Comparison of ENCODE assay signal across 8 mouse cellular contexts in genomic region chr4:59756332-59757082, GRCm38 (mm10). TPM values are rescaled to one million over a fixed set of nuclear protein-coding genes. Genes with fewer than 3 reads are reported as not detected.
DNase-seq lines count a peak whose midpoint lies in the region; ATAC-seq and TF ChIP-seq lines count a peak whose summit lies in the region.

No protein-coding gene starts in this region.

- ATAC-seq in hindbrain, embryonic 16.5 days = peak; percentile 46; the same call in 1 of the 2 replicates
- ATAC-seq in hindbrain, embryonic 12.5 days (ENCODE audit: low FRiP score) = no peak
- no peak for ATAC-seq in kidney, postnatal 0 days (replicated peaks; ENCODE audit: low FRiP score, low read depth)
- peak; percentile 75 for ATAC-seq in lung, embryonic 16.5 days (ENCODE audit: low read depth)

- H3K9ac ChIP-seq in hindbrain, embryonic 16.5 days (ENCODE audit: low read depth, low read length) = no peak overlapping the region
- H3K9ac ChIP-seq in hindbrain, embryonic 12.5 days = no peak overlapping the region
- no peak overlapping the region for H3K9ac ChIP-seq in kidney, postnatal 0 days (ENCODE audit: low read depth, low read length)
- no peak overlapping the region for H3K9ac ChIP-seq in lung, embryonic 16.5 days (ENCODE audit: low read length)

- 0 out of 2 replicates have a peak overlapping the region, but pooled peaks have one; percentile 17 for H3K27ac ChIP-seq in hindbrain, embryonic 16.5 days (ENCODE audit: low read depth, low read length)
- H3K27ac ChIP-seq in hindbrain, embryonic 12.5 days = no peak overlapping the region
- no peak overlapping the region; the same call in 1 of the 2 replicates for H3K27ac ChIP-seq in kidney, postnatal 0 days
- peak overlapping the region; percentile 38; the same call in 1 of the 2 replicates for H3K27ac ChIP-seq in lung, embryonic 16.5 days (ENCODE audit: low read length)

- no peak overlapping the region for H3K4me3 ChIP-seq in hindbrain, embryonic 16.5 days (ENCODE audit: low read length)
- H3K4me3 ChIP-seq in hindbrain, embryonic 12.5 days = no peak overlapping the region
- no peak overlapping the region for H3K4me3 ChIP-seq in kidney, postnatal 0 days (replicated peaks; ENCODE audit: low read depth, low read length)
- no peak overlapping the region for H3K4me3 ChIP-seq in lung, embryonic 16.5 days (ENCODE audit: low read length)

- TF ChIP-seq CTCF in kidney, postnatal 0 days (IDR thresholded peaks at IDR 0.05; ENCODE audit: low read depth) = no peak

- H3K9me3 ChIP-seq in hindbrain, embryonic 16.5 days (ENCODE audit: control insufficient read depth, low read length) = no peaks in the 10 kb centered on the region
- no peaks in the 10 kb centered on the region for H3K9me3 ChIP-seq in hindbrain, embryonic 12.5 days (replicated peaks)
- no peaks in the 10 kb centered on the region for H3K9me3 ChIP-seq in kidney, postnatal 0 days (replicated peaks; ENCODE audit: low read length)
- H3K9me3 ChIP-seq in lung, embryonic 16.5 days (ENCODE audit: control insufficient read depth, low read length) = no peaks in the 10 kb centered on the region

- no peak overlapping the region for H3K4me2 ChIP-seq in hindbrain, embryonic 16.5 days (ENCODE audit: low read length)
- no peak overlapping the region for H3K4me2 ChIP-seq in hindbrain, embryonic 12.5 days (replicated peaks)
- no peak overlapping the region for H3K4me2 ChIP-seq in kidney, postnatal 0 days (ENCODE audit: low read length)
- no peak overlapping the region for H3K4me2 ChIP-seq in lung, embryonic 16.5 days (ENCODE audit: low read depth, low read length)

- peak; percentile 90 for DNase-seq in adrenal gland, postnatal 36 days
- peak; percentile 31 to 47 for DNase-seq in frontal cortex, postnatal 25 days (ENCODE audit: low spot score in 2 of 2)
- peak; percentile 62 for DNase-seq in kidney, postnatal 0 days (ENCODE audit: low spot score)
- DNase-seq in embryo, embryonic 10.5 days (ENCODE audit: low spot score) = no peak
- DNase-seq in c-Kit-positive CD71-positive TER-119-positive erythroid progenitor cells, embryonic 14.5 days (ENCODE audit: low spot score) = no peak

- H3K27me3 ChIP-seq in hindbrain, embryonic 16.5 days (replicated peaks; ENCODE audit: control insufficient read depth, insufficient read depth, low read length) = no peaks in the 10 kb centered on the region
- H3K27me3 ChIP-seq in hindbrain, embryonic 12.5 days = no peaks in the 10 kb centered on the region
- no peaks in the 10 kb centered on the region for H3K27me3 ChIP-seq in kidney, postnatal 0 days (ENCODE audit: insufficient read depth, low read length)
- no peaks in the 10 kb centered on the region for H3K27me3 ChIP-seq in lung, embryonic 16.5 days (ENCODE audit: control insufficient read depth, insufficient read depth, low read depth, low read length)

- WGBS in hindbrain, embryonic 16.5 days = 57% methylated on average over 9 of the region's 9 CpGs
- 92% methylated on average over 9 of the region's 9 CpGs for WGBS in hindbrain, embryonic 12.5 days
- WGBS in kidney, postnatal 0 days = 52% methylated on average over 9 of the region's 9 CpGs
- 49% methylated on average over 9 of the region's 9 CpGs for WGBS in lung, embryonic 16.5 days

- peaks cover 4% of the 10 kb centered on the region for H3K4me1 ChIP-seq in hindbrain, embryonic 16.5 days (ENCODE audit: control insufficient read depth, insufficient read depth, low read depth, low read length)
- H3K4me1 ChIP-seq in hindbrain, embryonic 12.5 days = peaks cover 4% of the 10 kb centered on the region; the same call in 1 of the 2 replicates
- peaks cover 21% of the 10 kb centered on the region for H3K4me1 ChIP-seq in kidney, postnatal 0 days (replicated peaks; ENCODE audit: insufficient read depth, low read length)
- H3K4me1 ChIP-seq in lung, embryonic 16.5 days (replicated peaks; ENCODE audit: control insufficient read depth, insufficient read depth, low read length) = peaks cover 30% of the 10 kb centered on the region

- H3K36me3 ChIP-seq in hindbrain, embryonic 16.5 days (ENCODE audit: control insufficient read depth, insufficient read depth, low read length) = 0 out of 2 replicates have a peak, but pooled peaks cover 5% of the 10 kb centered on the region
- peaks cover 11% of the 10 kb centered on the region for H3K36me3 ChIP-seq in hindbrain, embryonic 12.5 days
- 0 out of 2 replicates have a peak, but pooled peaks cover 3% of the 10 kb centered on the region for H3K36me3 ChIP-seq in kidney, postnatal 0 days (ENCODE audit: insufficient read depth, low read length)
- H3K36me3 ChIP-seq in lung, embryonic 16.5 days (ENCODE audit: control insufficient read depth, insufficient read depth, low read length) = no peaks in the 10 kb centered on the region

RNA-seq across cellular contexts. Expression of gene Inip, which starts 44.9 kb away (rescaled TPM):
- polyA plus RNA-seq in hindbrain, embryonic 16.5 days (2015; fragmentation: Nextera tagmentation; extraction: Ambion mirVana) = 46.7 and 50.7 TPM in 2 replicates
- polyA plus RNA-seq in hindbrain, embryonic 12.5 days (2016; fragmentation: Nextera tagmentation; extraction: Ambion mirVana) = 78.4 and 80.1 TPM in 2 replicates
- total RNA-seq in adrenal gland, postnatal 36 days (2021) = 10 to 100 TPM; 14.0 to 18.1 TPM
- 40.2 and 45.3 TPM in 2 replicates for polyA plus RNA-seq in kidney, postnatal 0 days (2015; fragmentation: Nextera tagmentation; extraction: Ambion mirVana)
- 46.9 and 47.7 TPM in 2 replicates for polyA plus RNA-seq in lung, embryonic 16.5 days (2015; fragmentation: Nextera tagmentation; extraction: Ambion mirVana)

RNA-seq across cellular contexts. Expression of gene Snx30, which starts 49.1 kb away (rescaled TPM):
- polyA plus RNA-seq in hindbrain, embryonic 16.5 days (2015; fragmentation: Nextera tagmentation; extraction: Ambion mirVana) = 16.5 and 18.8 TPM in 2 replicates
- polyA plus RNA-seq in hindbrain, embryonic 12.5 days (2016; fragmentation: Nextera tagmentation; extraction: Ambion mirVana) = 14.7 and 17.3 TPM in 2 replicates
- 1 to 10 TPM; 5.7 to 6.0 TPM for total RNA-seq in adrenal gland, postnatal 36 days (2021)
- 6.0 and 7.0 TPM in 2 replicates for polyA plus RNA-seq in kidney, postnatal 0 days (2015; fragmentation: Nextera tagmentation; extraction: Ambion mirVana)
- polyA plus RNA-seq in lung, embryonic 16.5 days (2015; fragmentation: Nextera tagmentation; extraction: Ambion mirVana) = 6.9 and 7.7 TPM in 2 replicates

Comparison
In these comparisons a context has a peak if more than half of its experiments do, and no peak if none do; other contexts are left out.
1. ATAC-seq: peak in hindbrain, embryonic 16.5 days (single experiment) and lung, embryonic 16.5 days (single experiment); none in hindbrain, embryonic 12.5 days (single experiment) and kidney, postnatal 0 days (single experiment).
2. H3K27ac ChIP-seq: peak in hindbrain, embryonic 16.5 days (single experiment) and lung, embryonic 16.5 days (single experiment); none in hindbrain, embryonic 12.5 days (single experiment) and kidney, postnatal 0 days (single experiment).
3. DNase-seq: peak in adrenal gland, postnatal 36 days (2 of 2), frontal cortex, postnatal 25 days (2 of 2) and kidney, postnatal 0 days (single experiment); none in embryo, embryonic 10.5 days (single experiment) and c-Kit-positive CD71-positive TER-119-positive erythroid progenitor cells, embryonic 14.5 days (single experiment).